ENCODE assay signal across 8 mouse cellular contexts in the genomic region with DNA sequence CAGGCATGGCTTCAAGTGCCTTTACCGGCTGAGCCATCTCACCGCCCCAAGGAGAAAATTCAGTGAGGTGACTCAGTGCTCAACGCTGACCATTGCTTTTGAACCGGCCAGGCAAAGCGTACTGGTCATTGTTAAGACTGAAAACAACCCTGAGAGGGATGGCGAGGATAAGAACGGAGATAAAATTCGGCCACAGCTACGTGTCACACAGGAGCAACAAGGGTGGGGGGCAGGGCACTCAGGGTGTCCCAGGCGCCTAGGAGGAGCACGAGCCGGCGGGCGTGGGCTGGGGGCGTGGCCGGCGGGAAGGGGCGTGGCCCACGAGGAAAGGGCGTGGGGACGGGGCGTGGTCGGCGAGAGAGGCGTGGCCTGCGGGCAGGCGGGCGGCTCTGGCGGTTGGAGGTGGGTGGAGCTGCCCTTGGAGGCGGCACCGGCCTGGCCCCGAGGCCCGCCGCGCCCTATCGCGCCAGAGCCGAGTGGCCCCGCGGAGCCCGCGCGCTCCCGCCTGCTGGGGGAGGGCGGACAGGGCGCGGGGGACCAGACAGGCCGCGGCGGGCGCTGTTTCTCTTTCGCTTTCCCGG.
A peak's percentile ranks its signal among the peaks of the same experiment; 100 is the strongest.
DNase-seq lines count a peak whose midpoint lies in the region; ATAC-seq and TF ChIP-seq lines count a peak whose summit lies in the region.

No protein-coding gene starts in this region.

- no peaks in the 10 kb centered on the region for H3K9me3 ChIP-seq in ES-Bruce4 (replicated peaks; ENCODE audit: control insufficient read depth, insufficient read depth, low read length, poor library complexity, severe bottlenecking)
- H3K9me3 ChIP-seq in forebrain, embryonic 14.5 days (replicated peaks; ENCODE audit: control insufficient read depth, low read length), result no peaks in the 10 kb centered on the region

- H3K9ac ChIP-seq in ES-Bruce4 (ENCODE audit: low read depth, poor library complexity, severe bottlenecking), result peak overlapping the region; percentile 78
- H3K9ac ChIP-seq in forebrain, embryonic 14.5 days (ENCODE audit: low read length), result peak overlapping the region; percentile 68

- peak overlapping the region; percentile 85 for H3K4me2 ChIP-seq in forebrain, embryonic 14.5 days (ENCODE audit: low read length)

- peak; percentile 40; the same call in 1 of the 2 replicates for TF ChIP-seq EP300 in ES-Bruce4 (IDR thresholded peaks at IDR 0.05; ENCODE audit: insufficient read depth, low read depth, low read length)

- no peaks in the 10 kb centered on the region for H3K4me1 ChIP-seq in ES-Bruce4 (ENCODE audit: control insufficient read depth, insufficient read depth, low read length)
- no peaks in the 10 kb centered on the region; the same call in 1 of the 2 replicates for H3K4me1 ChIP-seq in forebrain, embryonic 14.5 days (ENCODE audit: control insufficient read depth, insufficient read depth, low read length)
- peaks cover 2% of the 10 kb centered on the region; the same call in 1 of the 2 replicates for H3K4me1 ChIP-seq in lung, adult 2 months (ENCODE audit: control insufficient read depth, insufficient read depth, low read length)

- H3K27me3 ChIP-seq in ES-Bruce4 (ENCODE audit: control insufficient read depth, insufficient read depth, low read length, poor library complexity, severe bottlenecking), result peaks cover 1% of the 10 kb centered on the region; the same call in 1 of the 2 replicates
- no peaks in the 10 kb centered on the region for H3K27me3 ChIP-seq in forebrain, embryonic 14.5 days (replicated peaks; ENCODE audit: control insufficient read depth, insufficient read depth, low read length)

- intact Hi-C loops in heart, postnatal 25 days (cut with DNase I), result loop anchor here (10.0 kb wide), 1 partner anchor 145 kb away; a partner anchor contains a TSS

- no peak overlapping the region for H3K27ac ChIP-seq in ES-Bruce4 (ENCODE audit: insufficient read depth, low read length)
- H3K27ac ChIP-seq in forebrain, embryonic 14.5 days (ENCODE audit: low read depth, low read length), result no peak overlapping the region

- WGBS in forebrain, embryonic 14.5 days, result under 1% methylated on average over 32 of the region's 53 CpGs
- 1% methylated on average over 46 of the region's 53 CpGs for WGBS in lung, adult 2 months

- peak; percentile 90 for ATAC-seq in cerebellum, adult (ENCODE audit: insufficient number of reproducible peaks, low FRiP score, low TSS enrichment)
- peak; percentile 97 for ATAC-seq in forebrain, embryonic 14.5 days
- peak; percentile 90 for ATAC-seq in neutrophil, adult 5-6 weeks (ENCODE audit: extremely low read depth, insufficient number of reproducible peaks, low FRiP score, poor library complexity, severe bottlenecking)

- no peak for TF ChIP-seq CTCF in ES-Bruce4 (IDR thresholded peaks at IDR 0.05; ENCODE audit: low read depth, low read length)
- no peak for TF ChIP-seq CTCF in lung, adult 2 months (IDR thresholded peaks at IDR 0.05; ENCODE audit: insufficient read depth, low read length)

- peak; percentile 84 for DNase-seq in forebrain, embryonic 14.5 days (ENCODE audit: low spot score)
- DNase-seq in heart, postnatal 25 days (ENCODE audit: low spot score), result peak; percentile 93
- DNase-seq in layer of hippocampus, adult 18-20 months (ENCODE audit: low spot score in 2 of 2), result peak; percentile 83 to 89
- peak; percentile 99 for DNase-seq in lung, adult 2 months
- peak; percentile 92 to 93 for DNase-seq in thymus, adult 18-20 months

- TF ChIP-seq POLR2A in ES-Bruce4 (IDR thresholded peaks at IDR 0.05; ENCODE audit: insufficient read depth, low read length), result no peak
- TF ChIP-seq POLR2A in lung, adult 2 months (IDR thresholded peaks at IDR 0.05; ENCODE audit: borderline replicate concordance, extremely low read depth, low read depth, low read length), result 0 out of 2 replicates have a peak, but pooled peaks have one; percentile 31

- H3K36me3 ChIP-seq in ES-Bruce4 (ENCODE audit: control insufficient read depth, insufficient read depth, low read length, poor library complexity, severe bottlenecking), result no peaks in the 10 kb centered on the region
- H3K36me3 ChIP-seq in forebrain, embryonic 14.5 days (ENCODE audit: control insufficient read depth, insufficient read depth, low read length), result no peaks in the 10 kb centered on the region

- peak overlapping the region; percentile 51 for H3K4me3 ChIP-seq in ES-Bruce4 (ENCODE audit: low read depth, low read length)
- peak overlapping the region; percentile 66 for H3K4me3 ChIP-seq in forebrain, embryonic 14.5 days (ENCODE audit: low read depth, low read length)
- peak overlapping the region; percentile 56 for H3K4me3 ChIP-seq in lung, adult 2 months (replicated peaks; ENCODE audit: extremely low read depth, low read depth, low read length)
